Mouse (Mus musculus): ENCODE data around the gene Fam102a. TPM values are rescaled to one million over a fixed set of nuclear protein-coding genes. Genes with fewer than 3 reads are reported as not detected.

The Fam102a gene
- polyA plus RNA-seq, 2 experiments, result 0.88 to 0.91 TPM

- peak within 1 kb of the TSS; percentile 81 for H3K9ac ChIP-seq (replicated peaks)
- H3K4me1 ChIP-seq (replicated peaks; ENCODE audit: control insufficient read depth in 2 of 2, insufficient read depth in 2 of 2, low read length in 1 of 2), result peaks cover 3 to 10% of the 10 kb centered on the region in 2 experiments; a peak in 3 of 4 replicates
- H3K9me3 ChIP-seq (ENCODE audit: control insufficient read depth, low read length), result no peaks in the 10 kb centered on the region
- peak within 1 kb of the TSS; percentile 92 for H3K4me2 ChIP-seq (ENCODE audit: low read depth)
- WGBS (ENCODE audit: insufficient replicate concordance), result under 1% methylated on average over 36 of the region's 36 CpGs
- H3K27me3 ChIP-seq (ENCODE audit: control insufficient read depth, insufficient read depth, low read length), result no peaks in the 10 kb centered on the region; the same call in 1 of the 2 replicates
- H3K27ac ChIP-seq, result peak within 1 kb of the TSS; percentile 19
- H3K4me3 ChIP-seq (ENCODE audit: insufficient read depth in 1 of 2, low read depth in 2 of 2, low read length in 2 of 2), result peak within 1 kb of the TSS; percentile 86 to 98
- ATAC-seq (ENCODE audit: insufficient read depth) (peak; percentile 86), DNase-seq (ENCODE audit: low read depth in 3 of 3, low spot score in 3 of 3) (peak; percentile 85 to 89 (median 86))
- no peaks in the 10 kb centered on the region for H3K36me3 ChIP-seq (replicated peaks; ENCODE audit: control insufficient read depth, insufficient read depth, low read depth)
- TF ChIP-seq EP300 (IDR thresholded peaks at IDR 0.05; ENCODE audit: low read depth) (no peak), CTCF (IDR thresholded peaks at IDR 0.05; ENCODE audit: low read depth) (no peak)
Measured at GRCm38 (mm10) chr2:32570698-32571494, 35.8 kb downstream of the Fam102a start, which contains the start of gene Dpm2. Dpm2 (plus strand) TSS chr2:32570858.

GRCm38 (mm10) chr2:32572196-32572595 lies 37.1 kb downstream of the Fam102a start:
- Histone ChIP-seq H3K4me3 (ENCODE audit: insufficient read depth in 1 of 2, low read depth in 2 of 2, low read length in 2 of 2) (no peak overlapping the region), H3K4me1 (replicated peaks; ENCODE audit: control insufficient read depth in 2 of 2, insufficient read depth in 2 of 2, low read length in 1 of 2) (peaks cover 3 to 10% of the 10 kb centered on the region in 2 experiments; a peak in 3 of 4 replicates), H3K27me3 (ENCODE audit: control insufficient read depth, insufficient read depth, low read length) (no peaks in the 10 kb centered on the region; the same call in 1 of the 2 replicates), H3K9ac (replicated peaks) (no peak overlapping the region), H3K9me3 (ENCODE audit: control insufficient read depth, low read length) (no peaks in the 10 kb centered on the region), H3K4me2 (ENCODE audit: low read depth) (peak overlapping the region; percentile 92), H3K27ac (no peak overlapping the region), H3K36me3 (replicated peaks; ENCODE audit: control insufficient read depth, insufficient read depth, low read depth) (no peaks in the 10 kb centered on the region)
- TF ChIP-seq CTCF (IDR thresholded peaks at IDR 0.05; ENCODE audit: low read depth), result no peak
- TF ChIP-seq EP300 (IDR thresholded peaks at IDR 0.05; ENCODE audit: low read depth), result no peak
- DNase-seq (ENCODE audit: low read depth in 3 of 3, low spot score in 3 of 3) (no peak), ATAC-seq (ENCODE audit: insufficient read depth) (no peak)
- 87% methylated on average over 11 of the region's 11 CpGs for WGBS (ENCODE audit: insufficient replicate concordance)

GRCm38 (mm10) chr2:32574497-32574896 lies 39.4 kb downstream of the Fam102a start, which contains the start of gene Pip5kl1:
Pip5kl1 (plus strand) TSS chr2:32574797.
- Histone ChIP-seq H3K4me2 (ENCODE audit: low read depth) (peak within 1 kb of the TSS; percentile 67), H3K9ac (replicated peaks) (no peak within 1 kb of the TSS), H3K9me3 (ENCODE audit: control insufficient read depth, low read length) (no peaks in the 10 kb centered on the region), H3K36me3 (replicated peaks; ENCODE audit: control insufficient read depth, insufficient read depth, low read depth) (no peaks in the 10 kb centered on the region), H3K27ac (no peak within 1 kb of the TSS), H3K27me3 (ENCODE audit: control insufficient read depth, insufficient read depth, low read length) (peaks cover 7% of the 10 kb centered on the region), H3K4me3 (ENCODE audit: insufficient read depth in 1 of 2, low read depth in 2 of 2, low read length in 2 of 2) (peak within 1 kb of the TSS in 1 of 2 experiments; percentile 40; a peak in 2 of 4 replicates), H3K4me1 (replicated peaks; ENCODE audit: control insufficient read depth in 2 of 2, insufficient read depth in 2 of 2, low read length in 1 of 2) (peaks cover 3 to 10% of the 10 kb centered on the region in 2 experiments; a peak in 3 of 4 replicates)
- DNase-seq (ENCODE audit: low read depth in 3 of 3, low spot score in 3 of 3) (no peak), ATAC-seq (ENCODE audit: insufficient read depth) (no peak)
- WGBS (ENCODE audit: insufficient replicate concordance), result 74% methylated on average over 6 of the region's 6 CpGs
- TF ChIP-seq CTCF (IDR thresholded peaks at IDR 0.05; ENCODE audit: low read depth), result no peak
- no peak for TF ChIP-seq EP300 (IDR thresholded peaks at IDR 0.05; ENCODE audit: low read depth)

GRCm38 (mm10) chr2:32574901-32575585 lies 39.9 kb downstream of the Fam102a start:
- 4% methylated on average over 26 of the region's 26 CpGs for WGBS (ENCODE audit: insufficient replicate concordance)
- peak overlapping the region in 1 of 2 experiments; percentile 40; a peak in 2 of 4 replicates for H3K4me3 ChIP-seq (ENCODE audit: insufficient read depth in 1 of 2, low read depth in 2 of 2, low read length in 2 of 2)
- DNase-seq (ENCODE audit: low read depth in 3 of 3, low spot score in 3 of 3) (peak in 1 of 3 experiments; percentile 46), ATAC-seq (ENCODE audit: insufficient read depth) (no peak)
- no peaks in the 10 kb centered on the region for H3K9me3 ChIP-seq (ENCODE audit: control insufficient read depth, low read length)
- no peak overlapping the region for H3K27ac ChIP-seq
- H3K36me3 ChIP-seq (replicated peaks; ENCODE audit: control insufficient read depth, insufficient read depth, low read depth), result no peaks in the 10 kb centered on the region
- no peak overlapping the region for H3K9ac ChIP-seq (replicated peaks)
- peaks cover 3 to 10% of the 10 kb centered on the region in 2 experiments; a peak in 3 of 4 replicates for H3K4me1 ChIP-seq (replicated peaks; ENCODE audit: control insufficient read depth in 2 of 2, insufficient read depth in 2 of 2, low read length in 1 of 2)
- no peak for TF ChIP-seq EP300 (IDR thresholded peaks at IDR 0.05; ENCODE audit: low read depth)
- peak; percentile 75 for TF ChIP-seq CTCF (IDR thresholded peaks at IDR 0.05; ENCODE audit: low read depth)
- H3K27me3 ChIP-seq (ENCODE audit: control insufficient read depth, insufficient read depth, low read length), result peaks cover 7% of the 10 kb centered on the region
- H3K4me2 ChIP-seq (ENCODE audit: low read depth), result peak overlapping the region; percentile 67

Measured in liver, embryonic 14.5 days (tissue).